Mouse (Mus musculus): Measurements from ENCODE around the gene Plxnc1. TPM values are rescaled to one million over a fixed set of nuclear protein-coding genes. Genes with fewer than 3 reads are reported as not detected.

Gene Plxnc1
- total RNA-seq, 2 experiments from 2014 or later: 13.4 to 14.1 TPM

DNA sequence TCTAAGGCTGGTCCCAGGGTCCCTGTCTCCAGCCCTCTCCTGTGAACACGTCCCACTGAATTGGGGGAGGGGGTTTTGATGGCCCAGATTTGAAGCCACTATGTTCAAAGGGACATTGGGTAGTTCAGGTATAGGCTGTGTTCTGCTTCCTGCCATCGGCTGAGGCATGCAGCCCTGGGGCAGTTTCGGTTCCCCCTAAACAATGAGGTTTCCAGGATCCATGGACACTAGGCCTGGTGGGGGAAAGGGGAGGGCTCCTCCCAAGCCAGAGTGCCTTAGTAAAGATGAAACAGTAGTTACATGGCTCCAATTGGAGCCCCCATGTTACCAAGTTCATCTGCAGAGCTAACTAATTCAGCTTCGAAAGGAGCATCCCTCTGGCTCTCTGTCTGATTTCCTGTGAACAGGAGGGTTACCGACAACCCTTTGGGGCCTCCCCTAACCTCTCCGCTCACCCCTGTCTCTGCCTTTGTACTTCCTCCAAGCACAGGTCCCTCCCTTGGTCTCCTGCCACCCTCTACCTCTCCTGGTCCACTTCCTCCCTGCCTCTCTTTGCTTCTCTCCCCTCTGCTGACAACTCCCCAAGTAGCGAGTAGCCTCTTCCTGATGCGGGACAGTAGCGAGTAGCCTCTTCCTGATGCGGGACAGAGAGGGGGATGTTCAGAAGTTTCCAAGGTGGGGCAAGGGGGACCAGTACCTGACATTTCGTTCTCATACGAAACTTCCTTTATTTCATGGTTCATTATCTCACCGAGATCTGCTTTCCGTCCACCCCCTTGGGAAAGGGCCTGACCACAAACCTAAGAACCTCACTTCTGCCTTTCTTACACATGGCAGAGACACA is 116.5 kb downstream of the Plxnc1 start:
- peak; percentile 85 for ATAC-seq (replicated peaks; ENCODE audit: poor library complexity, severe bottlenecking)

DNA sequence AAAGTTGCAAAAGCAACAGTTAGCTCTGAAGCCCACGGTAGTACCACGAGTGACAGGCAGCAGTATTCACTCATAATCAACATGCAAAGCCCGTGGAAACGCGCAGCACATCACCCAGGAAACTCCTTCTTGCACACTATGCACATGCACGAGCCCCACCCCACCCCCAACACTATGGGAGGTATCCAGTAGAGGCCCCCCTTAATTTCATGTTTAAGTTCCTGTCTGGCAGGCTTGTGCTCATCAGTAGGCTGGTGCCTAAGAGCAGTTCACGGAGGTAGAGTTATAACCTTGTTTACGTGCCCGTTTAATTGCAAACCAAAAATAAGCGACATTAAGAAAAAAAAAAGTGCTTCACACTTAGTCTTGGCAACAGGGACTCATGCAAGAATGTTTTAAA is 117.3 kb downstream of the Plxnc1 start:
- ATAC-seq (replicated peaks; ENCODE audit: poor library complexity, severe bottlenecking): no peak

DNA sequence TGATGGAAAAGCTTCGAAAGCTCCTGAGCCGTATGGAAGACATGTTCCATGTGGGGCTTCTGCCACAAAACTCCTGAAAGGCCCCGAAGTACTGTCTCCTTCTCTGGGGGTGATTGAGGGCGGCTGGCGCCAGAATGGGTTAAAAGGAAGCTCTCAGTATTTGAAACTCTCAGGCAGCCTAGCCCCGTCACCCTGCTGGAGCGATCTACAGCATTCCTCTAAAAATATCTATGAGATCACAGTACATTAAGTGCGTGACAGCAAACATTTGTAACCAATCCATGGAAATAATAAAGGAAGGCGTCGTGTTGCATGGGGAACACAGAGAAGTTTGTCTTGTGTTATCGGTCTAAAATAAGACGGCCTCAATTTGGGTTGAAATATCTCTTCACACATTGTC is 118.2 kb downstream of the Plxnc1 start:
- ATAC-seq (replicated peaks; ENCODE audit: poor library complexity, severe bottlenecking): no peak

DNA sequence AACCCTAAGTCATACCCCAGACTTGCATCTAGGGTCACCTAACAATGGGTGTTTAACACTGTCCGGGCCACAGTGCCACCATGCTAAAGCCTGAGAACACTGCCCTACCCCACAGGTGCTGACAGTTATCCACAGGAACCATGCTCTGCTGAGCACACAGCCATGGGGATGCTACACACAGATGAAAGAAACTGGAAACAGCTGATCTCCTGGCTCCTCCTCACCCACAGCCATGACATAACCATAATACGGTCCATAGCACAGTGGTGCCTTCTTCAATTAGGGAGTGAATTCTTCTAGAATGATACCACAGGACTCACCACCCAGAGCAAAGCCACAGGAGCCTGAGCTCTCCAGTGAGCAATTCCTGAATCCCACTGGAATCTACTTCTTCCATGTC is 118.7 kb downstream of the Plxnc1 start:
- no peak for ATAC-seq (replicated peaks; ENCODE audit: poor library complexity, severe bottlenecking)

DNA sequence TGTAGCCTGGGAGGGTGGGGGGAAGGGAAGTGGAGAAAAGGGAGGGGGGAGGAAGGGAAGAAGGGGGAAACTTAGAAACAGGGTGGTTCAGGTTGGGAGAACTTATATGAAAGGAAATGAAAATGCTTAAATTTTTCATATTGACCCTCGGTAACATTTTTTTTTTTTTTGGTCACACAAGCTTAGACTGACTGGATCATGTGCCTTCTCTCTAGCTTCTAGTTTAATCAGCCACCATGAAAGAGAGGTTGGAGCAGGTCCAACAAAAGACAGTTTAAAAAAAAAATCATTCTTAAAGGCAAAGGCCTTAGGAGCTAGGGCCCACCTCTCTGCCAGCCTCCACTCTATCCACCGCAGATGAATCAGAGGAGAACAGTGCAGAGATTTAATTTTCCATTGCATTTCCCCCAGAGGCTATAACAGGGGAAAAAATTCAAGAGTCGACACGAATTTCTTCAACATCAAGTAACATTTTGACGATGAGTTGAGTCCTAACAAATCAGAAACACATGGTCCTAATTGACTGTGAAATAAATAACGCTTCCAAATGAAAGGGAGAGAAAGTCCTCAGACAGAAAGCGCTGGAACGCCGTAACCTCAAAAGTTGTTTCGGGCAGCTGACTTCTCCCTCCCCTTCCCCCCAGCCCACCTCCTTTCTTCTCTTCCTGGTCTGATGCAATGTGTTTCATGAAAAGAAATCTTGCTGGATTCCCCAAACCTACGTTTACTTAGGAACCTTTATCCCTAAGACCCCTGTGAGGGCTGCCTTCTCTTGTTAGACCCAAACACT is 120.5 kb downstream of the Plxnc1 start:
- ATAC-seq (replicated peaks; ENCODE audit: poor library complexity, severe bottlenecking): no peak

DNA sequence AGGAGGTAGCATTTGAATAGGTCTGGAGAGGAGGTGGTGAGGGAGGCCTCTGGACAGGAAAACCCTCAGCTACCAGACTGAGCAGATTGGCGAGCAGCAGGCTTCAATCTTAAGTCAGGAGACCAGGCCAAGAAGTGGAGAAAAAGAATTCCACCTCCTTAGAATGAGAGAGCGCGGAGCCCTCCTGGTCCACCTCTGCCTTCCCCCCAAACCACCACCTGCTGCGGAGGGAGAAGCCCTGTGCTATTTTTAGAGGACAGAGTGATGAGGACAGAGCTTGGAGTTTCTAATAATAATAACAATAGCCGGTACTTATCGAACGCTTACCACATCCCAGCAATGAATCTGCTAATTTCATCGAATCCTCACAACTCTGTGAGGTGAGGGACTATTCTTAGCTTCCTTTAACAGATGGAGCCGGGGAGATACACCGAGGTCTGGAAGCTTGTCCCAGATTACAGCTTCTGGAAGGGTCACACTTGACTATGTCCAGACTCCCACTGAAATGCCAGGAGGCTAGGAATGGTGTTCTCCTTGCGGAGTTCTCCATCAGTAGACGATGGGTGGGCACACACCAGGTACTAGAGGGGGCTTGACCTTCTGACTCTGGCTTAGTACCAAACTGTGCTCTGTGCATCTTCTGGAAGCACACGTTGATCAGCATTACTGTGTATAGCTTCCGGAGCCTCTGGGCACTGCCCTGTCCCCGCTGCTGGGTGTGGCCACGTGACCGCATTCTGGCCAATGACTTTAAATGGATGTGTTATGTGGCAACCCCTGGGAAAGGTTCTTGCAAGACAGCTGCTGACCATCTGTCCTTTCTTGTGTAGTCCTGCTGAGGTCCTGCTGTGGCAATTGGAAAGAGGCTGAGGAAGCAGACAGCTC is 125.6 kb downstream of the Plxnc1 start:
- no peak for ATAC-seq (replicated peaks; ENCODE audit: poor library complexity, severe bottlenecking)

DNA sequence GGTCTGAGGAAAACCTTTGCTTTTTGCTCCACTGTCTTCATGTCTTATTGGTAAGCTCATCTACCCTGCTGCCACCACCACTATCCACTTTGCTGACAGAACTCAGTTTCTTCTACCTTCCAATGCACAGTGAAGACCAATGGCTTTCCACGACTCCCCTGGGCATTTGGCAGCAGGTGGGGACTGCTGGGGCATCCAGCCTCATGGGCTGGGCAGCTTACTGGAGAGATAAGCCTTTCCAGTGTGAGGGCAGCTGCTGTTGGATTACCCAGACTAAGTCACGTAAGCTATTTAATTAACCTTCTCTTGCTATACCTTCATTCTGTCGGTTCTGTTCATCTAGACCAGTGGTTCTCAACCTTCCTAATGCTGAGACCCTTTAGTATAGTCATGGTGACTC is 126.5 kb downstream of the Plxnc1 start:
- ATAC-seq (replicated peaks; ENCODE audit: poor library complexity, severe bottlenecking): no peak

DNA sequence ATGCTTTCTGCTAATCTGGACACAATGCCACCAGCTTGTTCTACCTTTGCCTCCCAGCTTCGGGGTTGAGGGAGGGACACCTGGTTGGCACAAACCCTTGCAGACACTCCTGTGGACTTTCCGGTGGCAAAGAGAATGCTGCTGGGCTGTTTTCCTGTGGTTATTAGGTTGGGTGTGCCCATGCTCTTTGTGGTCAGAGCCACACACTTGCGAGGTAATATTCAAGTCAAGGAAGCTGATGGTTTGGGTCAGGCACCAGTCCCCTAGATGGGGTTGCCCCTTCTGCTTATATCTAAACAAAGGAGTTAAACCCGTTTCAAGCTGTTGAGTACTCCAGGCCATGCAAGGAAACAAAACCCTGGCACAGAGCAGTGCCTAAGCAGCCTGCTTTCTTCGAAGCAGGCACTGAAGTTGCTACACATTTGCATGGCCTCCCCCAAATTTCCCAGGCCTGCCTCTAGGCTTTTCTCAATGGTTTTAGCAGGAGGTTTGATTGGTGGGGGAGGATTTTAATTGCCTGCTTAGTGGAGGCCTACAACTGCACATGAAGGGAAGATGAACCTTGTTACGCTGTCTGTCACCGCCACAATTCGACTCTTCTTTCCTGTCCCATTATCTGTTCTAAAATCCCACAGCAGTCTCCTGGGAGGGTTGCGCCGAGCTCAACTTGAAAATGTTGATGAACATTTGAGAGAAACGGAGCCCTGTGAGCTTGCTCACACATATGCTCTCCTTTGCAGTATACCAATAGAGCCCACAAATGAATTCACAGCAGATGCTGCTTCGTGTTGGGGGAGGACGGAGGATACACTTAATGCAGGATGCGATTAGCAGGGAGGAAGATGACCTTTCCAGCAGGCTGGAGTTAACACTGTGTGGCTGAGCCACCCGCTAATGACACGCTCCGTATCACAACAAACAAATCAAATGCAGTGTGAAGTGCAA is 132.5 kb downstream of the Plxnc1 start:
- no peak for ATAC-seq (replicated peaks; ENCODE audit: poor library complexity, severe bottlenecking)

DNA sequence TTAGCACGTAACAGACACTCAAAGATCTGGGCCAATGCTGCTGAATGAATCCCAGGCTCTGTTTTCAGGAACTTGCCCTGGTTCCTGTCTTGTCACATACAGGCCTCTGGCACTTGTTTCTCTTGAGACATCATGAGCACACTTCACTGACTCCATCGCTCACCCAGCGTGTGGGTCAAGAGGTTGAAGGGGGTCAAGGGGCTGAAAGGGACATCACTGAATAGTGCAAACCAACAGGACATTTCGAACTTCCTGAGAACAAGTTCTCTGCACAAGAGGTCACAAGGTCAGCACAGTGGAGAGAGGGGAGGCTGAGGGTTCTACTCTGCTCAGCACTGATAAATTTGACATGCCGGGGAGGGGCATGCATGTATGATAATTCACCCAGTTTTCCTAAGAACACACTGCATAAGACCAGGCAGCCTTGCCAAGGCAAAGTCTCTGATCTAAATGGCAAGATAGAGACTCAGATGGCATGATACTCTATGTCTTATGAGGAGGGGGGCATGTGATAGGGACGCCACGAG is 134.6 kb downstream of the Plxnc1 start:
- ATAC-seq (replicated peaks; ENCODE audit: poor library complexity, severe bottlenecking): no peak

DNA sequence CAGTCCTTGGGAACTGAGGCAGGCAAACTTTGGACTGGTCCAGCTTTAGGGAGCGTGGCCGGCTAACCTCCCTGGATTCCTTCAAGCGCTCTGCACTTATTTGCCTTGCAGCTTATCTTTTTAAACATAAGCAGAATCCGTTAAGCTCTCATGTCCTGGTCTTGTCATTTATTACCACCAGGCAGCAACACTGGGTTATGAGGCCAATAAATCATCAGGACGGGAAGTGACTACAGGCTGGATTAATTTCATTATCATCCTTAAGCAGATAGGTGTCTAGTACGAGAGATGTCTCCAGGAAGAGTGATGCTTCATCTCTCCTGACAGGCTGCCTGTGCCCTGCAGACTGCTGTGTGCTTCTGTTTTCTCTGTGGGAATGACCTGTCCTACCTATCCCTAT is 136.4 kb downstream of the Plxnc1 start:
- no peak for ATAC-seq (replicated peaks; ENCODE audit: poor library complexity, severe bottlenecking)

DNA sequence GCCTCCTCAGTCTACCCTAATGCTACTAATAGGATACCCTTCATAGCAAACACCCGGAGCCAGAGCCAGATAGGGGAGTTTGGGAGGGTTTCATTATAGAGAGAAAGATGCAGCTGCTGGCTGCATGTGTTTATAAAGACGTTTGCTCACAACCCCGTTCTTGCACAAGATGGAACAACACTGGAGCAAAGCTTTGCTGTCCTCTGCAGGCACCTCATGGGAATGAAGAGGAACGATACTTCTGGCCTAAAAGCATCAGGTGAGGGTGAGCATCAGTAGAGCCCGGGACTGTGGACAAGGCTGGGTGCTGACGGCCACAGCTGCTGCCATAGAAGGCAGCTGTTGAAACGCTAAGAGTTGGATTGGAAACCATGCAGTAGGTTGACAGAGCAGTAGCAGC is 137.3 kb downstream of the Plxnc1 start:
- ATAC-seq (replicated peaks; ENCODE audit: poor library complexity, severe bottlenecking): no peak; the same call in 1 of the 2 replicates

DNA sequence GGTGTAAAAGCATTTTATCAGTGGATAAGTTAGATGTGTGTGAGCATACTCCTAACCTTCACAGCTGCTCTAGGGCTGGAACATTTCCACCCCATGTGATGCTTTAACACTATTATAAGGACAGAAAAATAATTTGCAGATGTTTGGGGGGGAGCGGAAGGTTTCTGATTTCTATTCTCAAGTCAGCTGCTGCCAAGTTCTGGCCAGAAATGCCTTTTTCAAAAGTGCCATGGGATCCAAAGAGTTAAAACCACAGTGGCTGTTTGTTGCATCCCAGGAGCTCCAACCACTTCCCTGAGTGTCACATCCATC is 139.8 kb downstream of the Plxnc1 start:
- no peak for ATAC-seq (replicated peaks; ENCODE audit: poor library complexity, severe bottlenecking)

DNA sequence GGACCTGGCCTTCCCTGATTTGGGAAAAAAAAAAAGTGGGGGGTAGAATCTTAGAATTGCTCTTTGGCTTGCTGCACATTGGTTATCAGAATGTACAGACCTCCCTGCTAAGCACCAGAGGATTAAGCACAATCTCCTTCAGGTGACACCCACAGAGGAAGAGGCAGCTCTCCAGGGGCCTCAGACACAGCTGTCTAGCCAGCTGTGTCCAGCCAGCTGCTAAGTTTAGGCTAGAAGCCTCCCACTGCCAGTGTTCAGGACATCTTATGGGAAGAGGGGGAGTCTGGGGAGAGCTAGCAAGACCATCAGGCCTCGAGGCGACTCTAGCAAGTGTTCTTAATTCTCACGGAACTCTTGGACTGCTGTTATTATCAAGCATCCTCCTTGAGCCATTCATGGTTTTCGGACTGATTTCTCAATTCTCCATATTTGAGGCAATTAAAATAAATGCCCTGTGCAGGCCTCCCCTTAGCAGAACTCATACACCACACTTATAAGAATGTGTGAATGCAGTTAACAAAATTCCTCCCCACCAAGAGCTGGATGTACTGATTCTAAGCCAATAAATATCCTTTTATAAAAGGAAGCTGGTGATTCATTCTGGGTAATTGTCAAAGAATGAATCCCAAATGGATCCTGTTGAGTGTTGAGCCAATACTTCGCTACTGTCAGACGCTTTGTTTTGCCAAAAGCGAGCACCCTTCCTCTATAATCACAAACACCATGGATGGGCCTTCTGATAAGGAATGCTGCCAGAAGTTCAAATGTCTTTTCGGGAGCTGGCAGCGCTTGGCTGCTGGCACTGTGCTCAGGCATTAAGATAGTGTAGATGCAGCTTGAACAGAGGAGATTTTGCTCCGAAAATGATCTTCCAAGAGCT is 140.4 kb downstream of the Plxnc1 start:
- ATAC-seq (replicated peaks; ENCODE audit: poor library complexity, severe bottlenecking): no peak

DNA sequence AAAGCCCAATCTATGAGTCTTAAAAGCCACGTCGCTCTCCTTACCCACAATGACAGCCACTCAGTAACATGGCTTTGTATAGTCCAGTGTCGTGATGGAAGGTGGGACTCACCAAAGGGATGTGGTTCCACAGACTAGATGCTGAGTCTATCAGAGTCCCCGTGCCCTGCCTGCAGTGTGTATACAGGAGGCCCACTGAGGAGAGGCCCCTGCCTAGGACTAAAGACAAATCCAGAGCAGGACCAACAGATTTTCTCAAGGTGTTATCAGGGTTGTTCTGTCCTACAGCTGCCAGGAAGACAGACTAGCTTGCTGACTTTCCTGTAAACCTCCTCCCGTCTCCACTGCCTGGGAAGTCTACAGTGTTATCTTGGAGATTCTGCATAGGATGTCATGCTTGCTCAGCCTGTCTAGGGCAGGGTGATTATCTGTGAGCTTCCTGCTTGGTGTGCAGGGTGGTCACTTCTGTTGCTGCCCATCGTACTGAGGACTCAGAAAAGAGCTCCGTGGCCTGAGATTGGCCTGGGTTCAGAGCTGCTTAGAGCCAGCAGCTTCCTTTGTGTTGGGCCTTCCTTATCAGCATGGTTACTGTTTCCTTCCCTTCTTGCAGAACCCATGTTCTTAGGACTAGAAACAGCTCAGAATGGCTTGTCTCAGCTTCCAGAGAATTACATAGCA is 143.8 kb downstream of the Plxnc1 start:
- ATAC-seq (replicated peaks; ENCODE audit: poor library complexity, severe bottlenecking): peak; percentile 9; the same call in 1 of the 2 replicates

DNA sequence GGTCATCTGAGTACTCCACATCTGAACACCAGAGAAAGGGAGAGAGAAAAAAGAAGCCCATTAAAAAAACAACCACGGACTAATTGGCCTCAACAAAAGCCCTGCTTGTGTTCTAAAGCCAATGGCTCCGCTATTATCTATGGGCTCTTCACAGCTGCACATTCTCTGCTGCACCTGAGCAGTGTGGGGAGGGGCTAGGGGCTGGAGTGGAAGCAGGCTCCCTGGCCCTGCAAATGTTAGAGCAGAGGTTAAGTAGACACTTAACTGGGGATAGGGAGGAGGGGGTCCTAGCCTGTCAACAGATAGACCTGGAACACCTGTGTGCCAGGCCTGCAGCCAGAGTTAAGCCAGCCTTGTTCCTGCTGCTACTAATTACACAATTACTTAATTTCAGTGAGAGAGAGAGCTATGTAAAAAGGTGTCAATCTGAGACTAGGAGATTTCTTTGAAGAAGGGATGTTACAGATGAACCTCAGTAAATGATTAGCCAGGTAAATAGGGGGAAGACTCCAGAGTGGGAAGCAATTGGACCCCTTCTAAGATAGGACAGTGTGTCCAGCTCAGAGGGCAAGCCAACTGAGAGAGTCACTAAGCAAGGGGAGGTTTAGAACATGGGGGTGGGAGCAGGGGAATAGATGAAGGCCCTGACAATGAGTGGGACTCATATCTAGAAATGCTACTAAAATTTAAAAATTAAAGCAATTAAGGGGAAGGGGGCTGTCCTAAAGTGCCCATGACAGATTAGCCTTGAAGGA is 145.0 kb downstream of the Plxnc1 start:
- ATAC-seq (replicated peaks; ENCODE audit: poor library complexity, severe bottlenecking): no peak

DNA sequence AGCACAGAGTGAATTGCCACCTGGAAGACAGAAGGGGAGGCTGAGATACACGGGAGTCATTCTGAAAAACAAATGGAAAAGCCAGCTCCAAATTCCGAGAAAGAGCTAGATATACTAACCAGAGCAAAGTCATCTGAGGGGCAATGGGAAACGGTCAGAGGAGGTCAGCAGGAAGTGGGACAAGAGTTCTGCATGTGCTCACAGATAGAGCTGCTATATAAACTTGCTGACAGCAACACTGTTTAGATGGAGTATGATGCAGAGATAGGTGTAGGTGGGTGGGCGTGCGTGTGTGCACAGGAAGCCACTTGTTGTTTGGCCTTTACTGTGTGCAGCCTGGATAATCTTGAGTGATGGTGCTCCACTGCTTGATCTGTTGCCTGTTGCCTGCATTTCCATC is 146.5 kb downstream of the Plxnc1 start:
- no peak for ATAC-seq (replicated peaks; ENCODE audit: poor library complexity, severe bottlenecking)

DNA sequence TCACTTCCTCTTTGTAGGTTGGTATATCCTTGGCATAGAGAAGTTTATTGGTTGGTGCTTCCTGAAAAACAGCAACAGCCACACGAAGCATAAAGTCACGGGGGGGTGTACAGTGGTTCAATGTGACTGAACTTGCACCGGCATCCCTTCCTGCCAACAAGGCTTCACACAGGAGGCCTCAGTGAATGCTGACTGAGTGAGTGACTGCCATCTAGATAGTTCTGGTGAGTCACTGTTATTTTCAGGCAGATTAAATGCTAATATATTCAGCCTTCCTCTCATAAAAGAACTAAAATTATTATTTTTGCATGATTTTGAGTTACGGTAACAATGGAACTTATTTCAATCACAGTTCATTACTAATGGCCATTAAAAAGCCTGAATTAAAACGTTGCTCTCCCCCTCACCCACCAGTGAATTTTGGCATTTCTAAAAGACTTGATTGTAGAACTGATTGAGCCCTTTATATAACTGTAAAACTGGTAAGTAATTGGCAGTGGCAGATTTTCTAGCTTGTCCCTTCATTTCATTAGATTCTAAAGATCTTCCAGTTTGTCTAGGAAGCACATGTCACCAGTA is 149.9 kb downstream of the Plxnc1 start:
- ATAC-seq (replicated peaks; ENCODE audit: poor library complexity, severe bottlenecking): peak; percentile 58
